Mouse (Mus musculus) NIH3T3 (cell line): ENCODE data around the gene Spata5.
A peak's percentile ranks its signal among the peaks of the same experiment; 100 is the strongest.
"Not testable (repeated sequence)": the region's sequence is repeated elsewhere in the genome, so short reads cannot be mapped to it uniquely, and the experiment has no call there.

Experiments used
- DNase-seq: peaks from one replicate; pipeline ENCODE4 v3.0.0-alpha.2; 2012; ENCODE audit warnings: low read depth

Spata5 gene

DNA sequence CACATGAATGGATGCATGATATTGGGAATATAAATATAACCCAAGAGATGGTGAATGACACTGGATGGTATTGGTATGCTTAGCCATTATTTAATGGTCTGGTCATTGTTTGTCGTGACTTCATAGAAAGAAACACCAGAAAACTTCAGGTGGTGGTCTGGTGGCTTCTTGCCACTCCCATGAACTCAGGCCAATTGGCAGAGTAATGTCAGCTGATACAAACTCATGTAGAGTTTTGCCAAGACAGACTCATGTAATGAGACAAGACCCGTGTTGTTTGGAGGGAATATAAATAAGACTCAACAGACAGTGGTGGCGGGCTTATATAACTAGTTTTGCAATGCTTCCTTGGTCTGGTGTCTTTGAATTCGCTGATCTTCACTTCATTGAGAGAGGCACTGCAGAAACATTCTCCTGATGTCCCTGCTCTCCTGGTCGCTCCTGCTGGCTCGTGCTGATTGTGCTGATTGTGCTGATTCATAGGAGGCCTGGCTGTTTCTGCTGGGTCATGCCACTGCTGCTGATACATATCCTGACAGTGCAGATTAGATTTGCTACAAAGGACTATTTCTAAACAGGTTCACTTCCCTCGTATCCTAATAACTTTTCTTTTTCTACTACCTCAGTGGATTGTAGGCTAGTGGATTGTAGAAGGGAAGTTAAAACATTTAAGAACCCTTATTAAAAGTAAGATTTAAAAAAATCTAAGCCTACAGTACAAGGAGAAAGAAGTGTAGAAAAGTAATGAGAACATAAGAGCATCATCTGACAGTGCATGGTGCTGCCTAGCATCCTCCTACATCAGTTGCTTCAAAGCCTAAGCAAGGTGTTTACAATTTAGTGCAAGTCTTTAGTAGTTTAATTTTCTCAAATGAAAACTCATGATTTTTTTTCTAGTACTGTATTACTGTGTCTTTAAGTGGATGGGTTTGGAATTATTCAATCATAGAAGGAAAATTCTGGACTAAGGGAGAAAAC, 90.6 kb downstream of the Spata5 start:
- peak; percentile 9 for DNase-seq

GRCm38 (mm10) chr3:37515485-37515884, 95.8 kb downstream of the Spata5 start:
- DNase-seq = peak; percentile 36

- DNase-seq = no peak
Observed at GRCm38 (mm10) chr3:37516379-37516778, 96.7 kb downstream of the Spata5 start.

DNA sequence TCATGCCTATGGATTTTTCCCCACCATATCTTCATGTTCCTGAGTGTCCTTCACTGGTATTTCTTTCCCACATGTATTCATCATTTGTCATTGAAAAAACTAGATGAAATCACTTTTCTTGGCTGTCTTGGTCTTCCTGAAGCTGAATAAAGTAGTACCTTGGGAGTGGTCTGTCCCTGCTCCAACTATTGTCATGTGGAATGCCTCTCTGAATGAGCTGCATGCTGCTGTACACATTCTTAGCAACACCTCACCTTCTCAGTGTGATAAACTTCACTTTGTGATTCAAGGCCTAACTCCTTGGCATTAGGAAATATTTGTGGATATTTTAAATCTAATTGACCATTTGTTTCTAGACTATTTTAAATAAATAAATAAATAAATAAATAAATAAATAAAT, 98.9 kb downstream of the Spata5 start:
- no peak for DNase-seq

DNA sequence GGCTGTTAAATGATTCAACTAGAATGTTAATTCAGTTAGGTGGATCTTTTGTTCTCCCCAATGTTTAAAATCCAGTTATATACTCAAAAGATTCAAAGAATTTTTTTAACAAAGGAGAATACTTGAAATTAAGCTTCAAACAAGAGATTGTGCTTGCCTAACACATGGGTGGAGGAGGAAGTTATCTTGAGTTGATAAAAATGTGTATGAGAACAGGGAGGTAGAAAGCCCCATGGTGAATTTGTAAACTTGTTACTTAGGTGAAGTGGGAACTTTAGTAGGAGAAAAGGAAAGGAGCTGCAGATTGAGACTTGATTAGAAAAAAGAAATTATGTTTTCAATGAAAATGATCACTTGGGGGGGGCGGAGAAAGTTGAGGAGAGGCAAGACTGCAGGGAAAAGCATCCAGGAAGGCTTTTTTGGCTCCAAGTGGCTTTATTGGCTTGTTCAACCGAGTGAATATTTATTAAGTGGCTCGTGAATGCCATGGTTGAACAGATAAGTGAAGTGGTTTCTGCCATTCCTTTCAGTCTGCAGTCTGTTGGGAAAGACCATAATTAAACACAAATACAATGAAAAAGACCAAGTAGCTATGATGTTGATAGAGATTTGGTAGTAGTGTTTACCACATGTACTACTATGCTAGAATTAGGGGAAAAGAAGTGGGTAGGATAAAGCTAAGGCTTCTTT, 100.8 kb downstream of the Spata5 start:
- no peak for DNase-seq

GRCm38 (mm10) chr3:37532079-37532478, 112.4 kb downstream of the Spata5 start:
- no peak for DNase-seq

DNA sequence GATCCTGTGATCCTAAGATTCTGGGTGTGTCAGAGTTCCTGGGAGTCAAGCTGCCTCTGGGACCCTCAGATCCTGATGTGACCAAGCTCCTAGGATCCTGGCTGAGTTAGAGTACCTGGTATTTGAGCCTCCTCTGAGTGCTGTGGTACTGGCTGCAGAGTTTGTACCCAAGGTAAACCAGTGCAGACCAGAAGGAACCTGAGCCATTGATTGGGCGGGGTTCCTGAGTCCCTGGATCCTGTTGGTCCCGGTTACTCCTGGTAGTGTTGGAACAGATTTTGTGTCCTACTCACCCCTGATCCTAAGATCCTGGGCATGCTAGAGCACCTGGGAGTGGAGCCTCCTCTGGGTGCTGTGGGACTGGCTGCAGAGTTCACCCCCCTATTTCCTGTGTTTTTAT, 121.0 kb downstream of the Spata5 start:
- DNase-seq = not testable (repeated sequence)

GRCm38 (mm10) chr3:37546351-37546750, 126.7 kb downstream of the Spata5 start:
- no peak for DNase-seq

GRCm38 (mm10) chr3:37550190-37550589, 130.5 kb downstream of the Spata5 start:
- DNase-seq = no peak

GRCm38 (mm10) chr3:37550594-37550993, 130.9 kb downstream of the Spata5 start:
- DNase-seq = no peak

DNA sequence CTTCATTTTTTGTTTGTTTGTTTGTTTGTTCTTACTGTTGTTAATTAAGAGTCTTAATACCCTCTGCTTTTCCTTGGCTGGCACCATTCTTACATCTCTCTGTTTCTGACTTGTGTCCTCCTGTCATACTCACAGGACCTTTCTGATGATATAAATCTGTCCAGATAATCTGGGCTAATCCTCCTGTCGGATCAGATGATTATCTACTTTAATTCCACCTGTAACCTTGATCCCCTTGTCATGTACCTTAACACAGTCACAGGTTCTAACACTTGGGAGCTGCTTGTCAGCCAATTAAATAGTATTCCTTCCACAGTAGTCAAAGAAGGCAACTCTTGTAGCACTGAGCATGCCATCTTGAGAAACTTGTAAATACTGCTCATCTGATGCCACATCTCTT, 131.8 kb downstream of the Spata5 start:
- no peak for DNase-seq

GRCm38 (mm10) chr3:37552244-37552643, 132.5 kb downstream of the Spata5 start:
- DNase-seq = no peak

DNA sequence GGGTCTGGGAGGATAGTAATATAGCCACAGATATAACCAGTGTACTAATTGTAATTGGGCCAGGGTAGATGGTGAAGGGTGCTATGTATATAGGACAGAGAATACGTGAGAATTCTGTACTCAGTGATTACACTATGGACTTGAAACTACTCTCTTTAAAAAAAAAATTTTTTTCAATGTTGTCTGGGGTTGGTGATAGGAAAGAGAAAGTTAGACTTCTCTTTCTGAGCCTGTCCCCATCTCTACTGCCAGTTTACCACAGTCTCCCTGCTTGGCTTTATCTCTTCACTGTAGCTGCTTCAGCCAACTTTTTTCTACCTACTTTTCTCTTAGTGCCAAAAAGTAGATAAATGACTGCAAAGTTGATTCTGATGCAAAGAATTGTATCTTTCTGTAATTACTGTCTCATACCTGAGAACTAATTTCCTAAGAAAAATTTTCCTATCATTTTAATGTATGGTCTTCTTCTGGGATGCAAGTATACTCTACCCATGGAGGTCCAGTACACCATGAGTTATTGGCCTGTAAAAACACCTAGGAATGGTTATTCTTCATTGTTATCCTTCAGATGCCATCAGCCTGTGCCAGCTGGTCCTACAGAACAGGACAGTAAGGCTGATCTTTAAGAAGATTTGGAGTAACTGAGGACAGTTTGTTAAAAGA, 133.8 kb downstream of the Spata5 start:
- DNase-seq = no peak

- DNase-seq = peak; percentile 72
Observed at GRCm38 (mm10) chr3:37556412-37557113, 136.9 kb downstream of the Spata5 start.

- DNase-seq = no peak
Observed at GRCm38 (mm10) chr3:37557741-37558479, 138.2 kb downstream of the Spata5 start.

- no peak for DNase-seq
Observed at GRCm38 (mm10) chr3:37559339-37559738, 139.6 kb downstream of the Spata5 start.

DNA sequence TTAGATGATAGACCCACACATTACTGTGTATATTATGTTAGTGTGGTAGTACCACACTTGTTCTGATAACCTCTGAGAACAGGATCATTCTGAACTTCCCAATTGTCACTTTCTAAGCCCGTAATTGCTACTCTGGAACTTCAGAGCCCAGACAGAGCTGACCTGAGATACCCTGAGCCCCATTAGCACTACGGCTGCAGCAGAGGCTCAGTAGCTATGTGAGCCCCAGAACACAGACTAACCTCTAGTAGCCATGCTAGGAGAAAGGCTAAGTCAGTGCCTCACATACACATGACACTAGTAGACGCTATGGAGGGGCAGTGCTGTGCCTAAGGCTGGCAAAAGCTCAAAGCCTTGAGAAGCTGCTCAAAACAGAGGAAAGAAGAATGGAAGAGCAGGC, 141.8 kb downstream of the Spata5 start:
- no peak for DNase-seq

- DNase-seq = no peak
Observed at GRCm38 (mm10) chr3:37566097-37566496, 146.4 kb downstream of the Spata5 start.

GRCm38 (mm10) chr3:37567505-37567904, 147.8 kb downstream of the Spata5 start:
- DNase-seq = no peak

DNA sequence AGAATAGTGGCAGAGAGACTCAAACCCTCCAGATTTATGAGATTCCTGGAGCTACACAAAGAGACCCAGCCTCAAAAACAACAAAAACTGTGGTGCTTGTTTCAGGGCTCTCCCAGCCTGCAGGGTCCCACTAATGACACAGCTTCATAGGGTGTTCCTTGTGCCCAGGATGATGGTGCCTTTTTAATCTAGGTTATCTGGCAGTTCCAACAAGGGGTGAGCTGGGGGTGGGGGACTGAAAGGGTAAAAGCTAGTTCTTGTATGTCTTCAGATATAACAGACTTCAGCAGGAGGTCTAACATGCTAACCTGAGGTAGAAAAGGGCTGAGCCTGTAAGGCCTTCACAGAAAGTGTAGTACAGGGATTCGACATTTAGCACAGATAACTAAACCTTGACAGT, 149.1 kb downstream of the Spata5 start:
- no peak for DNase-seq
